Mouse (Mus musculus) cerebellum, adult 11 months (tissue): ENCODE results near the gene Gm14440.
"Not testable (repeated sequence)": the region's sequence is repeated elsewhere in the genome, so short reads cannot be mapped to it uniquely, and the experiment has no call there.

Source experiments
- DNase-seq: peaks from one replicate; pipeline ENCODE4 v3.0.0; 2022

Gene Gm14440

DNA sequence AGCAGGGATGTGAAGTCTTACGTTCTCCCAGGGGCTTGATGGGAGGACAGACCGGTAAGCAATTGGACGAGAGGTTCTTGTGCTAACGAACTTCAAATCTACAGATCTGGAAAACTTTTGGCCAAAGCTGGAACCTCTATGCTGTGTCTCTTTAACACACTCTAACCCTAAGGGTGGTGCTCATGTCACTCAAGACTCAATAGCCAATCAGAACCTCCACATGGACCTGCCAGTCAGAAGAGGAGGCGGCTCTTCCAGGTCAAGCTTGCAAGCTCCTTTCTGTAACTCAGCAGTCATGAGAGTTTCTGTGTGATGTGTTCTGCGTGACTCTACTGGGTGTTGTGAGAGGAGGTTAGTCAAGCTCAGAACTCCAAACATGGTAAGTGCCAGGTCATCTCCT is at the start of gene Gm14440:
Gm14440 (plus strand) TSS at position 301 of the 400 bp plus-strand sequence.
- DNase-seq: not testable (repeated sequence)
